Mouse (Mus musculus) neural tube, embryonic 14.5 days (tissue): ENCODE results near the gene Tbc1d23. TPM values are rescaled to one million over a fixed set of nuclear protein-coding genes. Genes with fewer than 3 reads are reported as not detected.
A peak's percentile ranks its signal among the peaks of the same experiment; 100 is the strongest.

Source experiments
- ATAC-seq: fragments of 200-750 bp; cut with Nextera tagmentation; 2 replicates; pipeline ENCODE4 v1.8.0; 2017; ENCODE audit warnings: low read depth, mild to moderate bottlenecking, moderate TSS enrichment, moderate library complexity
- H3K27ac ChIP-seq: fragments of 300-500 bp; sonication (generic); 2 replicates; pipeline ENCODE4 v1.5.1; 2014; ENCODE audit warnings: low read depth, mild to moderate bottlenecking, control low read depth, low read length, moderate library complexity, mixed read lengths
- H3K27me3 ChIP-seq: fragments of 300-500 bp; sonication (generic); 2 replicates; pipeline ENCODE4 v1.6.1; 2014; ENCODE audit warnings: low read length; ENCODE audit not compliant: control insufficient read depth, insufficient read depth
- H3K36me3 ChIP-seq: fragments of 300-500 bp; sonication (generic); 2 replicates; pipeline ENCODE4 v1.6.1; 2014; ENCODE audit warnings: low read length, mixed read lengths; ENCODE audit not compliant: control insufficient read depth, insufficient read depth
- H3K4me1 ChIP-seq: fragments of 300-500 bp; sonication (generic); 2 replicates; pipeline ENCODE4 v1.6.1; 2014; ENCODE audit warnings: low read length; ENCODE audit not compliant: control insufficient read depth, insufficient read depth
- H3K4me2 ChIP-seq: fragments of 300-500 bp; sonication (generic); 2 replicates; pipeline ENCODE4 v1.6.1; 2014; ENCODE audit warnings: mild to moderate bottlenecking, low read depth, low read length, control low read depth
- H3K4me3 ChIP-seq: fragments of 300-500 bp; sonication (generic); 2 replicates; pipeline ENCODE4 v1.5.1; 2014; ENCODE audit warnings: low read depth, low read length, control low read depth, mixed read lengths
- H3K9ac ChIP-seq: fragments of 300-500 bp; sonication (generic); replicated peaks from 2 replicates; pipeline ENCODE4 v1.6.1; 2014; ENCODE audit warnings: low read depth, mild to moderate bottlenecking, control low read depth, low read length, mixed read lengths
- H3K9me3 ChIP-seq: fragments of 300-500 bp; sonication (generic); 2 replicates; pipeline ENCODE4 v1.6.1; 2016; ENCODE audit warnings: low read length; ENCODE audit not compliant: control insufficient read depth
- WGBS: fragments of 180-500 bp; shearing (Covaris S2); extraction: QIAGEN DNeasy Blood & Tissue Kit; methylation state at CpG from one replicate; pipeline ENCODE4 v1.1.7; 2014; 5-methylcytosine and 5-hydroxymethylcytosine counted together
- polyA plus RNA-seq: library from polyadenylated mRNA; unstranded; fragments of >200 nt; fragmentation: Nextera tagmentation; extraction: Ambion mirVana; gene quantifications from 2 replicates; pipeline ENCODE4 v1.2.1, GENCODE M21; 2014

Tbc1d23 gene
- polyA plus RNA-seq, 1 experiment from 2014 or later: 46.7 TPM

- Histone ChIP-seq H3K4me2 (no peak overlapping the region), H3K4me3 (no peak overlapping the region), H3K27me3 (no peaks in the 10 kb centered on the region), H3K36me3 (no peaks in the 10 kb centered on the region), H3K9ac (no peak overlapping the region), H3K9me3 (no peaks in the 10 kb centered on the region), H3K27ac (no peak overlapping the region), H3K4me1 (peaks cover 19% of the 10 kb centered on the region)
- no peak for ATAC-seq
- WGBS: 91% methylated on average over 2 of the region's 2 CpGs
Observed at GRCm38 (mm10) chr16:57127825-57128224, 103.5 kb downstream of the Tbc1d23 start.

DNA sequence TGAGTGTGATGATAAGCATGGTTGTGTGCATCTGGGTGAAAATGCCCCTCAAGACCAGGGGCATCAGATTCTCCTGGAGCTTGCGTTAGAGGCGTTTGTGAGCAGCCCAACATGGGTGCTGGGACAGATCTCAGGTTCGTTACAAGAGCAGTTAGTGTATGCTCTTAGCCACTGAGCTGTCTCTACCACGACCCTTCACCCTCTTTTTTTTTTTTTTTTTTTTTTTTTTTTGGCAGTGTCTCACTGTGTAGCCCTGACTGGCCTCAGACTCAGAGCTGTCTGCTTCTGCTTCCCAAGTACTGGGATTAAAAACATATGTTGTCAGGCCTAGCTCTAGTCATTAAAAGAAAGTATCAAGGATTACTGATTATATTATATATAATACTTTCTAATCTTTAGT, 105.0 kb downstream of the Tbc1d23 start:
- no peaks in the 10 kb centered on the region for H3K27me3 ChIP-seq
- no peak overlapping the region for H3K27ac ChIP-seq
- WGBS: 75% methylated on average over 4 of the region's 4 CpGs
- H3K4me2 ChIP-seq: no peak overlapping the region
- no peak overlapping the region for H3K4me3 ChIP-seq
- no peak overlapping the region for H3K9ac ChIP-seq
- no peak for ATAC-seq
- peaks cover 19% of the 10 kb centered on the region for H3K4me1 ChIP-seq
- H3K9me3 ChIP-seq: no peaks in the 10 kb centered on the region
- H3K36me3 ChIP-seq: no peaks in the 10 kb centered on the region

DNA sequence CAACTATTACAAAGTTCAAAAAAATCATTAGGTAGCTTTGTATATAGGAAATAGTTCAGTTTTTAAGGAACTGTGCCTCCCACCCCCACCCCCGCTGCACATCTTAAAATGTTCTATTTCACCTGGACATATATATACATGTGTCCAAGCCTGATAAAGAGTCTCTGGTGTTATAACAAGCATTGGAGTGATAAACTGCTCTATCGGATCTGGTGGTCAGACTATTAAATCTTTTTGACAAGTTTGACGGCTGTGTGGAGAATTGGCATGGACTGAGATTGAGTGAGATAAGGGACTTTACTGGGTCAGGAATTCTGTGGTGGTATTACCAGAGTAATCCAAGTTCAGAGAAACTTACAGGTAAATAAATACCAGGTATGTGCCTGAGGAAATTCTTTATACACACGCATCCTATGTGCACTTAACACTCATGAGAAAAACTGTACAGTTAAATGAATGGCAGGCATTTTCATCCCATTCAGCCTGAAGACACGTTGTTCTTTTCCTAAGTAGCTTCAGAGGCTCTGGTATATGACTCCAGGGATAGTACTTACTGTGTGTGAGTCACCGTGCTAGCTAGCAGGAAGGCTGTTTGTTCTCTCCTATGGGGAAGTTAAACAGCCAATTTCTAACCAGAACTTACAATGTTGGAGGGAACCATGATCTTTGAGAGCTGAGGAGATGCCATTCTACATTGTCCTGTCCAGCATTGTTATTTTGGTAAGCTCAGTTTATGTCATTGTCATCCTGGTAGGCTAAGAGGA, 108.4 kb downstream of the Tbc1d23 start:
- H3K4me3 ChIP-seq: peak overlapping the region; percentile 99
- no peaks in the 10 kb centered on the region for H3K36me3 ChIP-seq
- H3K27ac ChIP-seq: no peak overlapping the region
- H3K9me3 ChIP-seq: no peaks in the 10 kb centered on the region
- H3K4me1 ChIP-seq: peaks cover 15% of the 10 kb centered on the region
- 56% methylated on average over 6 of the region's 6 CpGs for WGBS
- peak overlapping the region; percentile 92; the same call in 1 of the 2 replicates for H3K9ac ChIP-seq
- no peaks in the 10 kb centered on the region for H3K27me3 ChIP-seq
- no peak for ATAC-seq
- H3K4me2 ChIP-seq: peak overlapping the region; percentile 79

DNA sequence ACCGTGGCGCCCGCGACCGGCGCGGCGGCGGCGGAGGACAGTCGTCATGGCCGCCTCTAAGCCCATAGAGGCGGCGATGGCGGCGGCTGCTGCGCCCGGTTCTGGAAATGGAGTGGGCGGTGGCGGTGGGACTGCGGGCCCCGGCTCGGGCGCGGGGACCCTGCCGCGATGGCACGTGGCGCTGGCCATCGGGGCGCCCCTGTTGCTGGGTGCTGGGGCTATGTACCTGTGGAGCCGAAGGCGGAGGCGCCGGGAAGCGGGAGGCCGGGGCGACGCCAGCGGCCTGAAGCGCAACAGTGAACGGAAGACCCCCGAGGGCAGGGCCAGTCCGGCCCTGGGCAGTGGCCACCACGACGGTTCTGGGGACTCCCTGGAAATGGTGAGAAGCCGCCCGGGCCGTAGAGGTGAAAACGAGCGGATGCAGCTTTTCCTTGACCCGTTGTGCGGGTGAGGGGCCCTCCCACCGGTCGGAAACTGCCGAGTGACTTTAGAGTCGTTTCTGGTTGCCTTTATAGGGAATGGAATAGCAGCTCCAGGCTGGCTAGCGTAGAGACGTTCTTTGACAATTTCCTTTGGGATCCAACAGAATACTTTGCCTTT, 109.4 kb downstream of the Tbc1d23 start:
- Histone ChIP-seq H3K9me3 (no peaks in the 10 kb centered on the region), H3K4me1 (peaks cover 15% of the 10 kb centered on the region), H3K9ac (peak overlapping the region; percentile 92), H3K36me3 (no peaks in the 10 kb centered on the region), H3K27me3 (no peaks in the 10 kb centered on the region), H3K27ac (peak overlapping the region; percentile 97), H3K4me2 (peak overlapping the region; percentile 79), H3K4me3 (peak overlapping the region; percentile 99)
- WGBS: under 1% methylated on average over 57 of the region's 59 CpGs
- ATAC-seq: no peak; the same call in 1 of the 2 replicates

- peak within 1 kb of the TSS; percentile 97 for H3K27ac ChIP-seq
- peak within 1 kb of the TSS; percentile 92 for H3K9ac ChIP-seq
- no peaks in the 10 kb centered on the region for H3K27me3 ChIP-seq
- H3K4me3 ChIP-seq: peak within 1 kb of the TSS; percentile 99
- peak within 1 kb of the TSS; percentile 79 for H3K4me2 ChIP-seq
- H3K36me3 ChIP-seq: no peaks in the 10 kb centered on the region
- peak; percentile 99 for ATAC-seq
- no peaks in the 10 kb centered on the region for H3K9me3 ChIP-seq
- WGBS: 0% methylated on average over 36 of the region's 37 CpGs
- peaks cover 15% of the 10 kb centered on the region for H3K4me1 ChIP-seq
Observed at GRCm38 (mm10) chr16:57120913-57121815, 110.1 kb downstream of the Tbc1d23 start, which contains the start of gene Tomm70a. Gene Tomm70a, plus strand, starts transcription at chr16:57121703.

Other genes with a start within 250 kb of the Tbc1d23 start
- gene Tmem45a2, start 160.1 kb downstream of the Tbc1d23 start, polyA plus RNA-seq: 0.08 and 0.18 TPM in 2 replicates
- gene Tomm70a, start 109.8 kb downstream of the Tbc1d23 start, polyA plus RNA-seq: 85.7 and 95.8 TPM in 2 replicates
- gene Nit2, start 64.2 kb downstream of the Tbc1d23 start, polyA plus RNA-seq: 54.2 and 63.6 TPM in 2 replicates
- gene Tmem30c, start 61.4 kb upstream of the Tbc1d23 start, polyA plus RNA-seq: 0.44 and 0.74 TPM in 2 replicates
- 1.8 and 4.0 TPM in 2 replicates for gene Filip1l, start 121.6 kb upstream of the Tbc1d23 start, polyA plus RNA-seq